Mouse (Mus musculus) lung, postnatal 4 days (tissue): ENCODE data around the gene Zfp750.

Experiments
- DNase-seq, 2 experiments: peaks; one replicate each; pipeline ENCODE4 v3.0.0; 2021

Gene Zfp750

GRCm38 (mm10) chr11:121536528-121536927, 17.4 kb upstream of the Zfp750 start:
- DNase-seq: no peak

- no peak for DNase-seq
Measured at GRCm38 (mm10) chr11:121529747-121530146, 10.6 kb upstream of the Zfp750 start.

GRCm38 (mm10) chr11:121524191-121524590, 5.1 kb upstream of the Zfp750 start:
- no peak for DNase-seq

GRCm38 (mm10) chr11:121522156-121522762, 3.1 kb upstream of the Zfp750 start:
- DNase-seq: no peak

DNA sequence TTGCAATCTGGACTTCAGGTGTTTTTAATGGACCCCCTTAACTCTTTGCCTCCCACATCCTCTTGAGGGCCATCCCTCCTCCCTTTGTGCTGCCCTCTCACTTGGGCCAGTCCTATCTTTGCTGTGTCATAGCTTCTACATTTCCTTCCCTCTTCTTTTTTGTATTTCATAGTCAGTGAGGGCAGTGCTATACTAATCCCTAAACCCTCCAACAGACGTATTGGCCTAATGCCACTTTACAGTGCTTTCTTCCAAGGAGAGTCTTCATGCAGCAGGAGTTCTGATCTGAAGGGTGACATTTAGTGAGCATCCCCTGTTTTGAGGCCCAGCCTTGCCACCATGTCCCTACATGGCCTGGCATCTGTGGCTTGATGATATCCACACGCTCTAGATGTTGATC, 1.6 kb upstream of the Zfp750 start:
- DNase-seq: no peak

DNA sequence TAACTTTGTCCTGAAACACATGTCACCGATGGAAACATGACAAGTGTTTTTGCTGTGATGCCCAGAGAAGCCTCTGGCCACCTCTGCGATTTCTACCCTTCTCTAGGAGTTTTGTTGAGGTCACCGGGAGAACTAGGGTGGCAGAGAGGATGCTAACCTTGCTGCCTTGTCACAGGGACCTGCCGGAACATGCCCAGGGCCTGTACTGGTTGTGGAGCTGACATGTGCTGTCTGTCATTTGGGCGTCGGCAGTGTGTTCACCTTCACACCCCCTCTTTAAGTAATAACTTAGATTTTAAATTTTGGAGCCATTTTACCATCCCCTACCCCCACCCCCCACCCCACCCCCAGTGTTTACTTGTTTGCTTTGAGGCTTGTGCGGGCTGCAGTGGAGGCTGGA, 570 bp upstream of the Zfp750 start:
- DNase-seq: no peak

- peak; percentile 37 to 43 for DNase-seq
Measured at GRCm38 (mm10) chr11:121517687-121518465, 1.3 kb downstream of the Zfp750 start.

DNA sequence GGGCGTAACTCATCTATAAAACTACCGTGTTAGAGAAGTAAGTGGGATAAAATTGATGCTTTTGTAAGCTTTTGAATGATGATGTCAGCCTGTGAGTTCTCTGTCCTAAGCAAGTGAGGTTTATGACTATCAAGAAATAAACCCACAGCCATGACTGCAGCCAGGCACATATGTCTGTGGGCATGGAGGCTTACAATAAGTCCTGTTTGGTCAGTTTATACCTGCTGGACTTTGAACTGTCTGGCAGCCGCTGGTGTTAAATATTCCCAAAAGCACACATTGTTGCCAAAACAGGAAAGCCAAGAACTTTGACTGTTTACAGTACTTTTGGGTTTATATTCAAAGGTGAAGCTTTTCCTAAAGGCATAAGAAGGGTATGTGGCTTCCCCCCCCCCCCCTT, 2.2 kb downstream of the Zfp750 start:
- no peak for DNase-seq

GRCm38 (mm10) chr11:121515996-121516395, 3.1 kb downstream of the Zfp750 start:
- no peak for DNase-seq

GRCm38 (mm10) chr11:121512896-121513572, 6.1 kb downstream of the Zfp750 start:
- DNase-seq: no peak

DNA sequence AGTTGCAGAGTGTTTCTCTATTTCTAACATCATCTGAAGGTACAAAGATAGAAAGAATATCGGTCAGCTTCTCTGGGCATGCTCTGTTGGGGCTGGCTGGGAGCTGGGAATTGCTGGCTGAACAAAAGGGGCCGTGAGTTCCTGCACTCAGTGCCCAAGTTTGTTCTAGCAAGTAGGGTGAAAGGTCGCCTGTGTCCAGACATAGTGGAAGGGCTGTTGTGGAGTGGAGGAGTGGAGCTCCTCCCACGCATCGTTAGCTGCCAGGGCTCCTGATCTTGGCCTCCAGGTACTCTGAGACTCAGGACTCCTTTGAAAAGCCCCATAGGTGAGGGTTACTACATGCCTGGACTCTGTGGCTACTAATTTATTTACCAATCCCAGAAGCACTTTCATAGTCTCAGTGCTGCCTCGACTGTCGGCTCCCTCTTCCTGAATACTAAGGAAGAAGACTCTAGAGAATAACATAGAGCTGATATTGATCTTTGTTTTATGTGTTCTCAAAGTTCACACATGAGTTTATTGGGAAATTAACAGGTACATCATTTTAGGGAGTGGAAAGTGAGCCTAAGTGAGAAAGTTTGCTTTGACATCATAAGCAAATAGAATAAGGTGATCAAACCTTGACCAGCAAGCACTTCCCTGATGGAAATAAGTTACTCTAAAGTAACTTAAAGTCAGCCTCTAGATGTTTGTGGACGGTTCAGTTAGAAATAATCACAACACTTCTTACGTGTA, 8.5 kb downstream of the Zfp750 start:
- no peak for DNase-seq

GRCm38 (mm10) chr11:121508478-121508877, 10.7 kb downstream of the Zfp750 start:
- DNase-seq: no peak

DNA sequence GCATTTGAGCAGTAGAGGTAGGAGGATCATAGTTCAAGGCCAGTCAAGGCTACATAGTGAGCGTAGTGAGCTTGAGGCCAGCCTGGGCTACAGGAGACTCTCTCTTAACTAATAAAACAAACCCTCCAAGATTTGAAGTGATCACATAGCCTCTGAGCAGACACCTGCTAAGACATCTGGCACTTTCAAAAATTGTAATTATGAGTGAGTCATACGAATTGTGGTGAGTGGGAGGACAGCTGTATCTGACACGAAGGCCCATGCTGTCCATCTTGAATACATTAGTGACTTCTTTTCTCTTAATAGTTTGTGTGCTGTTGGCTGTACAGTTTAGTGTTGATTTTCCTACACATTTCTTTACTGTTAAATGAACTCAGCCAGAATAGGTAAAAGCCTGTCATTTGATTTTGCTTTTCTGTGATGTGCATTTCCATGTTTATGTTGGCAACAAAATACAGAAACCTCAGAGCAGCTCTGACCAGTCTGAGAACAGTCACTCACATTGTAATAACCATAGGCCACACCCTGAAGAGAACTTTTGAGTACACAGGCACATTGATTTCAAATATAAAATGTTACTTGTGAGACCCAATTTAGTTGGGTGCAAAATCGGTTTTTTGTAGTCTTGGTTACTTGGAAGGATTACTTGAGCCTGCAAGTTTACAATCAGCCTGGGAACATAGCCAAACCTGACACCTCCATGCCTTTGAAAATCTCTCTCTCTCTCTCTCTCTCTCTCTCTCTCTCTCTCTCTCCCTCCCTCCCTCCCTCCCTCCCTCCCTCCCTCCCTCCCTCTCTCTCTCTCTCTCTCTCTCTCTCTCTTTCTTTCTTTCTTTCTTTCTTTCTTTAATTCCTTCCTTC, 16.9 kb downstream of the Zfp750 start:
- no peak for DNase-seq

- DNase-seq: no peak
Measured at GRCm38 (mm10) chr11:121501525-121501924, 17.6 kb downstream of the Zfp750 start.

DNA sequence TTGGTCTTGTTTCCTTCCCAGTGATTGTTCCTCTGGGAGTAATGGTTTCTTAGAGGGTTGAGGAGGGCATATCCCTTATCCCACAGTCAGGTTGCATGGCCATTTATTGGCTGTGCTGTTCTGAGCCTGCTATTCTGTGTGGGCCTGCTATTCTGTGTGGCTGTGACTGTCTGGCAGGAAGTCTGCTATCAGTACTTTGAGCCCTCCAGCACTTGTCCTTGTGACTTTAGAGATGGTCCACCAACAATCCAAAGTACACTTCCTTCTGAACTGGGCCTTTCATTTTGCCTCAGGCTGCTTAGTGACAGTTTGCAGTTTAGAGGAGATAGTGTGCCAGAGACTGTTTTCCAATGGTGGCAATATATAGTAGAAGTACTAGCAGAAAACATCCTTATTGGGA, 18.5 kb downstream of the Zfp750 start:
- DNase-seq: no peak

DNA sequence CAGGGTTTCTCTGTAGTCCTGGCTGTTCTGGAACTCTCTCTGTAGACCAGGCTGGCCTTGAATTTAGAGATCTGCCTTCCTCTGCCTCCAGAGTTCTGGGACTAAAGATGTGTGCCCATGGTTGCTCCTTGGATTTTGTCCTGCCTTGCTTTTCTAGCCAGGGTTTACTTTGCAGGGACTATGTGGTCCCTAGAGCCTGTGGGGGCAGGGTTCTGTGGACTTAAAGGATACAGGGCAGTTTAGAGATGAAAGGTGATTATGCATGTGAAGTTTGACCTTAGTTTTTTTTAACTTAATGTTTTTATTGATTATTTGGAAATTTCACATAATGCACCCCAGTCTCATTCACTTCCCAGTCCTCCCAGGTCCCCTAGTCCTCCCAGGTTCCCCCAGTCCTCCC, 28.5 kb downstream of the Zfp750 start:
- no peak for DNase-seq

- DNase-seq: no peak
Measured at GRCm38 (mm10) chr11:121485882-121486281, 33.3 kb downstream of the Zfp750 start.

GRCm38 (mm10) chr11:121481129-121481528, 38.0 kb downstream of the Zfp750 start:
- DNase-seq: no peak

GRCm38 (mm10) chr11:121479476-121480203, 39.5 kb downstream of the Zfp750 start:
- DNase-seq: no peak

GRCm38 (mm10) chr11:121475699-121476415, 43.3 kb downstream of the Zfp750 start:
- DNase-seq: peak; percentile 72 to 83

DNA sequence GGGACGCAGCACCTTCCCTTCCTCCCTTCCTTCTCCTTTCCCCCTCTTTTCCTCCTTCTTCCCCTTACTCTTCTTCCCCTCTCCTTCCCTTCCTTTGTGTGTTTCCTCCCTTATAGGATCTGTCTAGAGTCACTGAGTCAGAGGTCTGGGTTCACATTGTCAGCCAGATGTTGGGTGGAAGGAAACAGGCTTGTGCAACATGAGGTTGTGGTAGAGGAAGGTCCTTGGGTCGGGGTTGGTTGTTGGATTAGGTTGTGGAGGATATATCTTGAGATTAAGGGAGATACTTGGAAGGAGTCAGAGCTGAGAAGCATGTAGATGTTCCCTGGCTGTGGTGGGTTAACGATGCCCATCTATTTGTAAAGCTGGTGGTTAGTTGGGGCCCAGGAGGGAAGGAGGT, 44.3 kb downstream of the Zfp750 start:
- DNase-seq: no peak
